Mouse (Mus musculus) liver, embryonic 15.5 days (tissue): ENCODE results near the gene Fam47e. TPM values are rescaled to one million over a fixed set of nuclear protein-coding genes. Genes with fewer than 3 reads are reported as not detected.

Experiments used
- polyA plus RNA-seq: library from polyadenylated mRNA; unstranded; fragments of >200 nt; fragmentation: Nextera tagmentation; extraction: Ambion mirVana; gene quantifications from 2 replicates; pipeline ENCODE4 v1.2.1, GENCODE M21; 2015

Gene Fam47e
- polyA plus RNA-seq, 1 experiment from 2014 or later, result 4.6 TPM

Other genes starting within 250 kb of the Fam47e start
- gene Sdad1, start 244.6 kb upstream of the Fam47e start, polyA plus RNA-seq, result 14.2 and 16.0 TPM in 2 replicates
- not detected in 2 replicates for gene Cxcl9, start 227.0 kb upstream of the Fam47e start, polyA plus RNA-seq
- gene Art3, start 223.2 kb upstream of the Fam47e start, polyA plus RNA-seq, result 1.2 and 1.4 TPM in 2 replicates
- gene Cxcl10, start 206.2 kb upstream of the Fam47e start, polyA plus RNA-seq, result 4.1 and 5.3 TPM in 2 replicates
- gene Nup54, start 119.8 kb upstream of the Fam47e start, polyA plus RNA-seq, result 26.7 and 27.7 TPM in 2 replicates
- 7.0 and 8.0 TPM in 2 replicates for gene Scarb2, start 48.2 kb upstream of the Fam47e start, polyA plus RNA-seq
- gene Stbd1, start 48.0 kb downstream of the Fam47e start, polyA plus RNA-seq, result 33.7 and 44.3 TPM in 2 replicates
- 0.10 and 0.14 TPM in 2 replicates for gene Ccdc158, start 120.2 kb downstream of the Fam47e start, polyA plus RNA-seq
- 0.22 and 0.62 TPM in 2 replicates for gene Shroom3, start 128.4 kb downstream of the Fam47e start, polyA plus RNA-seq